Mouse (Mus musculus): ENCODE measurements around the gene Mfn2.
"Not testable (repeated sequence)": the region's sequence is repeated elsewhere in the genome, so short reads cannot be mapped to it uniquely, and the experiment has no call there.

Mfn2 gene

DNA sequence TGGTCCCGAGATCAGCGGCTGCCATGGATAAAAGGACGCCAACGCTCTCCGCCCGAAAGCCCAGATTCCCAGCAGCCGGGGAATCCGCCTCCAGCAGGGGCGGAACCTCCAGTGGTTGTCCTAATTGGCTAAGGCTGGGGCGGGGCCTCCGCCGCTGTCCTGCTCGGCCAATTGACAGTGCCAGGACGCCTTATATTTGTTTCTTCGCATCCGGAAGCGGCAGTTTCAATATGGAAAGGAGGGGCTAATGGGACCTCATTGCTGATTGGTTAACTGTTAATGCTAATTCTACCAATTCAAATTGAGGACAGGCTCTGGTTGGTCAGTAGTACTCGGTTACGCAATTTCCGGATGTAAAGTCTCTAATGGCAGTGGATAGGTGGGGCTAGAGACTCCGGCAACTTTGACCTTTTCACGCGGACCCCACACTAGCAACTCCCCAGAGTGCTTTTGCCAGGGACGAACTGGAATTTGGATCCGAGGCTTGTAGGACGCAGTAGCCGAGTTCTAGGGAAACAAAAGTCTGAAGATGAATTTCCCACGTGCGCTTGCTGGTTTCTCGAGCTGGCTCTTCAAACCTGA lies 36.0 kb downstream of the Mfn2 start, which contains the start of the genes Miip and Fv1:
TSS of gene Miip (minus strand) at position 367 of the 582 bp plus-strand sequence.
TSS of gene Fv1 (plus strand) at position 530 of the 582 bp plus-strand sequence.
- peak; percentile 93 to 96 for DNase-seq (ENCODE audit: low spot score in 2 of 2)

DNA sequence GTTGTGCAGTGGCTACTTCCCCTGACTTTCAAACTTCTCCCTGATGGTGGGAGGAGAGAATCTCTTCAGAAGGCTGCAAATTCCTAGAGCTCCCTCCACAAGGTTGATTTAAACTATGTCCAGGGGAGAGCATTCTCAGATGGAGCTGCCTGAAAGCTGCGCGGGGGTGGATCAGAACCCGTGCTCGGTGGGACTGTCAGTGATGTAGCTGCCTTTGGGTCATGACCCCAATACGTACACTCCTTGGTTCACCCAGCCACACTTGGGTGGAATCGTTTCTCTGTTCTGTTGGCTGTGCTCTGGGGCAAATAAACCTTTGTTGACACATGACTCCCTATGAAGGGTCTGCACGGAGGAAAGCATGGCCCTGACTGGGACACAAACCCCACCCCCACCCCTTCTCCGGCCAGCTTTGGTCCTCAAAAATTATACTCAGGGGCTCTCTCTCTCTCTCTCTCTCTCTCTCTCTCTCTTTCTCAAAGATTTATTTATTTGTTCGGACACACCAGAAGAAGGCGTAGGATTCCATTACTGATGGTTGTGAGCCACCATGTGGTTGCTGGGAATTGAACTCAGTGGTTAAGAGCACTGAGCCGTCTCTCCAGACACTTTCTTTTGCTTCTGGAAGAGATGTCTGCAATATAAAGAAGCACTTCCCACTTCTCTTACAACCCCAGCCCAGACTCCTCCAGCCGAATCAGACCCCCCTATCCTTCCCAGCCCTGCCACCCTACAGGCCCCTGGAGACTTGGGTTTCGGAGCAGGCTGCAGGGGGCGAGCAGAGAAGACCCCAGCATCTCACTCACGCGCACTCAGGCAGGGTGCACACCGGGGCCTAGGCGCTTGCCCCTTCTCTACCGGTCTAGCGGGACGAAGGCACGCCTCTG lies 36.7 kb downstream of the Mfn2 start:
- DNase-seq (ENCODE audit: low spot score in 2 of 2): no peak

DNA sequence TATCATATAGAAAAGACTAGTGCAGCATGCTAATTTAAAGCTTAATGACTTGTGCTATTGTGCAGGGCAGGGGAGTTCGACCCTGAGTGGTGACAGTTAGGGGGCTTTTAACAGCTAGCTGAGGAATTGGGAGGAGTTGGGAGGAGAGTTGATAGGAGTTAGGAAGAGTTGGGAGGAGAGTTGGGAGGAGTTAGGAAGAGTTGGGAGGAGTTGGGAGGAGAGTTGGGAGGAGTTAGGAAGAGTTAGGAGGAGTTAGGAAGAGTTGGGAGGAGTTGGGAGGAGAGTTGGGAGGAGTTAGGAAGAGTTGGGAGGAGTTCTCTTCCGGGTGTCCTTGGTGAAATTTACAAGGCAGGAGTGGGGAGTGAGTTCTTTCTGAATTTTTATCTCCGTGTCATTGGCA lies 37.7 kb downstream of the Mfn2 start:
- DNase-seq (ENCODE audit: low spot score in 2 of 2): not testable (repeated sequence)

DNA sequence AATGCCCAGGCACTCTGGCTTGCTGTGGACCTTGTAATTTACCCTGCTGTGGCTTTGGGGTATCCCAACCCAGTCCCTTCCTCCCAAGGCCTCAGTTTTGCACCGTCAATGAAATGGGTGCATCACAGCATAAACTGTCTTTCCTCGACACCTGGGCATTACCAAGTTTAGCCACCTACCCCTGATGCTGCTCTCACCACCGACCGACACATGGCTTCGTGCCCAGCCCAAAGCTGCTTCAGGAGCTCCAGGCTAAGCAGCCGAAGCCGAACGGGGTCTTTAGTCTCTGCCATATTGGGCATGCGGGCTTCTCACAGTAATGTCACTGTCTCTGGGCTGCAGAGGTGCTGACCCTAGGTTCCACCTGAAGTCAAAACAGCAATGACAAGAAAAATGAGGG lies 38.4 kb downstream of the Mfn2 start:
- DNase-seq (ENCODE audit: low spot score in 2 of 2): no peak

DNA sequence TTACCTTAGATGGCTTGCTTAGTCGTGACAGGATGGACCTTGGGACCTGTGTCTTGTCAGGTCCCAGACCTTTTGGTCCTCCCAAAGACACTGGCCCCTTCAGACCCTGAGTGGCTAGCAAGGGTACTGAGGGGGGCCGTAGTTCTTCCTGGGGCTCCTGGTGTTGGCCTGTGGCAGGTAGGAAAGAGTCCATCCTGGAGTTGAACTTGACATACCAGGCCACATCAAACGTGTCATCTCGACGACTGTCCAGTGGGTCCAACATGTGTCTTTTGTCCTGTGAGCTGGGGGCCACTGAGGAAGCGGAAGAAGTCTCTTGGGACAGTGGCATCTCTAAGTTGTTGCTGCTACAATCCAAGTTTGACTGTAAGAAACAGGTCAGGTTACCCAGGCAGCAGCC lies 38.9 kb downstream of the Mfn2 start:
- DNase-seq (ENCODE audit: low spot score in 2 of 2): peak in 1 of 2 experiments; percentile 6

DNA sequence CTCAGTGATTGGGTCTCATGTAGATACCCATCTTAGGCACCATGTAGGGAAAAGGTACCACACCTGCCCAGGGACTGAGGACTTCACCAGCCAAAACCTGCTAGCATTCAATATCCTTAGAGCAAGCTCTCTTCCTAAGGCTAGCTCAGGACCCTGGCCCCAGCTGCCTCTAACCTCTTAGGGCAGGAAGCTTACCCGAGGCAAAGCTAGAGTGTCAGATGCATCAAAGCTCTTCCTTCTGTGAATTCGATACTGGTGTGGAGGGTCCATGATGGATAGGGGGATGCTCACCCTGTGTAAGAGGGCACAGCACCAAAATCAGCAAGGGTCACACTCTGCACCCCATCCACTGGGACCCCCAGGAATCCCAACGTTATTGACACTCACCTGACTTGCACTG lies 42.5 kb downstream of the Mfn2 start:
- DNase-seq (ENCODE audit: low spot score in 2 of 2): no peak

DNA sequence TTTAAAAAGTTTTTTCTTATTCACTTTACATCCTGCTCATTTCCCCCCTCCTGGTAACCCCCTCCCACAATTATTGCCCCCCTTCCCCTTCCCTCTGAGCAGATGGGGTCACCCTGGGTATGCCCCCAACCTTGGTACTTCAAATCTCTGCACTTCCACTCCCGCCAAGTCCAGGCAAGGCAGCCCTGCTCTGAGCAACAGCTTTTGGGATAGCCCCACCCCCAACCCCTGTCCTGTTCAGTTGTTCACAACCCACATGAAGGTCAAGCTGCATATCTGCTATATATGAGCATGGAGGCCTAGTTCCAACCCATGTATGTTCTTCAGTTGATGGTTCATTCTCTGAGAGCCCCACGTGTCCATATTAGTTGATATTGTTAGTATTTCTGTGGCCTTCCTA lies 53.7 kb downstream of the Mfn2 start:
- DNase-seq (ENCODE audit: low spot score in 2 of 2): no peak

DNA sequence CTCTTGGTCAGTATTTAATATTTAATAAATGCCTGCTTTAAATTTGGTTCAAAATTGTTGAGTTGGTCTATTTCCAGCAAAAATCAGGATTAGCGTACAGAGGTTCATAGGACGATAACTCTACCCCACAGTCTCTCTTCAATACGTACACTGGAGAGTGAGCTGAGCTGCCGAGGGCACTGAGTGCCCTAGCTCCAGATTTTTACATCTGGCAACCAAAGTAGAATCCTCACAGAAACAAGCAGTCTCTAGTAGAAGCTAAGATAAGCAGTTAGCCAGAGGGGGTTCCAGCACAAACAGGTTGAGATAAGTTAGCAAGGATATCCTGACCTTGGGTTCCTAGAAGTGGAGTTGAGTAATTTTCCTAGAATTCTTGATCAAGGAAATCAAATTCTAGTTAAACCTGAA lies 55.9 kb downstream of the Mfn2 start:
- DNase-seq (ENCODE audit: low spot score in 2 of 2): no peak

DNA sequence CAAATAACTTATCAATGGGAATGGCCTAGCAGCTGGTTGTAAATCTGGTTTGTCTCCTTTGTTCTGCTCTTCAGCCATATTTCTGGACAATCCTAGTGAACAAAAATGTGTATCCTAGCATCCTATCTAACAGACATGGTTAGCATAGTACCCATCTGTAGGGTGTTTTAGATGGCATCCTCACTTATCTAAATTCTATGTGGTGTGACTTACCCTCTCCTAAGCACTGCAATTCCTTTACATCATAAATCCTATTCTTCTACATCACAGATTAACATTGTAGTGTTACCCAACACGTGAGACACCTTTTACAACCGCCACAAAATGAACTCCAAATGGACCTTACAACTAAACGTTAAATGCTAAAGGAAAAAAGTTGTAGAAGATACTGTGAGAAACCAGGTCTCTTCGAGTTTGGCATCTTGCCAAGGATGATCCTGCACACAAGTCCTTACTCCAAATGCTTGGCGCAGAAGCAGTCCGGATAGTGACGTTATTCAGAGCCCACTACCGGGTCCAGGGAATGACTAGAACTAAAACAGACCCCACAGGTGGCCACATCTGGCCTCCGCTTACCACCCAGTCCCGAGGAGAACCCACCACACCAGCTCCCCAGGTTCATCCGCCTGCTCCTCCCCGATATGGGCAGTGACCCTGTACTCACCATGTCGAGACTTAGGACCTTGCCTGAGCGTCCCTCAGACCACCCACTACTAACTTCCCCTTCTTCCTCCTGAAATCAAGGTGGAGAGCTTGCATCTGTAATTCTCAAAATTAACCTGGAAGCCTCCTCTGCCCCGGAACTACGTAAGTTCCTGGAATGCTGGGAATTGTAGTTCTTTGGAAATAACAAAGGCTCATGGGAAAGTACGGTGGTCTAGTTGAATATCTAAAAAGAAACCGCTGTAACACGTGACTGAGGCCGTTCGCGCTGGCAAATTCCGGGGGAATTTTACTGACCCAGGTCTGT lies 56.6 kb downstream of the Mfn2 start, which contains the start of gene Zfp933:
TSS of gene Zfp933 (minus strand) at position 753 of the 970 bp plus-strand sequence.
- DNase-seq (ENCODE audit: low spot score in 2 of 2): peak; percentile 55 to 65

DNA sequence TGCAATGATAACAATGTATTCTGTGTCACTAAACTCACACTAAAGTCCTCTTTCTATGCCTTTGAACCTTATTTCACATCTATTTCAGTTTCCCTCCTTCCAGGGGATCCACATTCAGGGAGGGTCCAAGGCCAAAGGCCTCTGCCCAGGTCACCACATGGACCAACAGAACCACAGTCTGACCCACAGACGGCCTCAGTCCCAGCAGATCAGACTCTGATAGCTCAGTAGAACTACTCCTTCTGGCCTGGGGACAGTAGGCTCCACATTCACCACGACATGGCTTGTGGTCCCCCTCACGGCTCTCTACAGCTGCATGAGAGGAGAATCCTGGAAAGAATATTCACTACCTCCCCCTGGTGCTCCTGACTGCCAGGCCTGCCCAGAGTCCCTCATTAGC lies 61.6 kb downstream of the Mfn2 start:
- DNase-seq (ENCODE audit: low spot score in 2 of 2): no peak

DNA sequence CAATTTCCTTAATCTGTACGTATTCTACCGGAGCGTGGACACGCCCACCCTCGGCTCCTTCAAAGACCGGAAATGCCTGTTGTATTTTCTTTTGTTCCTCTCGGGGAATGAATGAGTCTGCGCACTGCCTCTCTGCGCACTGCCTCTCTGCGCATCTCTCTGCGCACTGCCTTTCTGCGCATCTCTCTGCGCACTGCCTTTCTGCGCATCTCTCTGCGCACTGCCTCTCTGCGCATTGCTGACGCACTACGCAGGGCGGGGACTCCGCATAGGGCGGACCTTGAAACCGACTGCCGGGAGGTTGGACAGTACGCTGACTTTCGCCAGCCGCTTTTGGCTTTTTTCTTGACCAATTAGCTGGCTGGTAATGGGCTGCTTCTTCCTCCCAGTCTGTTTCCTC lies 65.2 kb downstream of the Mfn2 start:
- not testable (repeated sequence) for DNase-seq (ENCODE audit: low spot score in 2 of 2)

DNA sequence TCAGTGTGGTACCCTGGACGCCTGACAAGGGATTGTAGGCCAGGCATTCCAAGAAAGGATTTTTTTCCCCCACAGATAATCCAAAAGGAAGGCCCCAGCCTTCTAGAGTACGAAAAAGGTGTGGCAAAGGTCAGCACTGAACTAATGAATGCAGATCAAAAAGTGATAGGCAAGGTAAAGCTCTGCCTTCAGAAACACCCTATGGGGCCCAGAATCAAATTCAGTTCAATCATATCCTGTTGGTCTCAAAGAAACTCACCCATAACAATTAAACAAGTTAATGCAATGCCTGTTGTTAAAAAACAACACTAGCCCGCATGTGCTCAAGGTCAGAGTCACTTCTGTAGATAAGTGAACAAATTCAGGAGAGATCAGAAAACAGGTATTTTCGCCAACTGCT lies 80.1 kb downstream of the Mfn2 start:
- DNase-seq (ENCODE audit: low spot score in 2 of 2): no peak
